Mouse (Mus musculus): Measurements from ENCODE around the gene Ccl4. TPM values are rescaled to one million over a fixed set of nuclear protein-coding genes. Genes with fewer than 3 reads are reported as not detected.

Ccl4 gene
- not detected for total RNA-seq (2022)

DNA sequence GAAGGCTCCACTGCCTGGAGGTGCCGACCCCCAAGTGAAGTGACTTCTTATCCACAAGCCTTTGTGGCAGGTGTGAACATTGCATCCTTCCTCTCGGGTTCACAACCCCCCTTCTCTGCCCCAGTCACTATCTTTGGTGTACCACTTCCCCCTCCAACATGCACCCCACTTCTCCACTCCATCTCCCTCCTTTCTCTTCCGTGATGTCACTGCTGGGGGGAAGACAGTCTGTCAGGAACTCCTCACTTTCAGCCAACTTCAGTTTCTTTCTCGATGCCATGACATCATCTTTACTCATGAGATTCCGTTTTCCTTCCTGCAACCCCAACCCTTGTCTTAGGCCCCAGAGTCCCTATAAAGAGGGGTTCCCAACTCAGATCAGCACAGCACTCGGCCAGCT lies at the start of gene Ccl4:
Ccl4 (plus strand) TSS at position 381 of the 400 bp plus-strand sequence.
- DNase-seq (ENCODE audit: low spot score) = no peak

DNA sequence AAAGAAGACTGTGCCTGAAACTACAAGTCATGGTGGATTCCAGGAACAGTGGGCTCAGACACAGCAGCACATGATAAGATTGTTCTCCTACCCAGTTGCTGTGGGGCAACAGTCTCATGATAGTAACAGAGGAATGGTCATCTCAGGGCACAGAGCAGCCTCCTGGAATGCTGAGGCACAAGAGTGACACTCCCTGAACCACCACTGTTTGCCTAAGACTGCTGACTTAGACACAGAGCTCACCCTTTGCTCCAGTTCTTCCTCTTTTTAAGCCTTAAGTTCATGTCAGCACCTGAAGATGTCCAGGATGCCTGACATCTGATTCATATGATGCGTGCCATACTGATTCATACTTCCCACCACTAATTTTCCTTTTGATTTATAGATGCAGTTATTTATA lies 45.8 kb upstream of the Ccl4 start:
- DNase-seq (ENCODE audit: low spot score) = no peak

DNA sequence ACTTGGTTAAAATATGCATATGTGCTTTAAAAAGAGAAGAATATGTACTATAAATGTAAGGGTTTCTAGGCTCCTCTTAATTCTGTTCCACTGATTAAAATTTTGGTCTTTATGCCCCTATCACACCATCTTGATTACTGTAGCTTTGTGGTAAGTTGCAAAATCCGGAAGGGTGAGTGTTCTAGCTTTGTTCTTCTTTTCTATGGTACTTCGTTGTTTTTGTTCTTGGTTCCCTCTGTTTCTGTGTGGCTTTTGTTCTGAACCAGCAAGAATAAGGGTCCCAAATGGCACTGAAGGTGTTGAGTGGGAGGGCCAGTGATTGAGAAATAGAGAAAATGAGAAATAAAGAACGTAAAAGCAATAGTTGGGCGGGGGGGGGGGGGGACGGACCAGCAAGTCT lies 44.1 kb upstream of the Ccl4 start:
- no peak for DNase-seq (ENCODE audit: low spot score)

DNA sequence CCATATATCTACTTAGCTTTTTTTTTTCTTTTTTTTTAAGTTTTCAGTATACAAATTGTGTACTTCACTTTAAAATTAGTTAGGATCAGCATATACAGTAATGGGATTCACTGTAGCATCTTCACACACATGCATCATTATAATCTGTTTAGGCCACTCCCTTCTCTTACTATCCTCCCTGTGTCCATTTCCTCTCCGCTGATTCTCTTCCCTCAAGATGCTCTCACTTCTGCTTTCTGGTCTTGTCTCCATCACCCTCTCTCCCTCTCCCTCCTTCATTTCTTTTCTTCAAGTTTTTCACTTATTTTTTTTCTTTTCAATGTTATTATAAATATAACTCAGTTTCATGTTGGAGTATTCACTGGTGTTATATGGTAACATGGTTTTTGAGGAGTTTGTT lies 43.3 kb upstream of the Ccl4 start:
- no peak for DNase-seq (ENCODE audit: low spot score)

DNA sequence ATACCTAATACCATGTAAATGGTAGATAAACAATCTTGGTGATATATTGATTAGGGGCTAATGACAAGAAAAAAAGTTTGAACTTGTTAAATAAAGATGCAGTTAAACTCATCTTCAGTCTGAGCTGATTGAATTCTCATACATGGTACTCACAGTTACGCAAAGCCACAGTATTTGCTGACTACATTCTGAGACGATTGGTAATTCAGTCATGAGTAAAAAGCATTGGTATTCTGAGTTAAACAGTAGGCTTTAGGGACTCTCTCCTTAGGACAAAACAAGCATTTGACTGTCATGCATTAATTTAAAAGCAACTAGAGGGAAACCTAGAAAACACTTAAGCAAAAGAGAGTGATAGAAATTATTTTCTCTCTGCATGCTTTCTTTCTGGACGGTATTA lies 38.8 kb upstream of the Ccl4 start:
- no peak for DNase-seq (ENCODE audit: low spot score)

DNA sequence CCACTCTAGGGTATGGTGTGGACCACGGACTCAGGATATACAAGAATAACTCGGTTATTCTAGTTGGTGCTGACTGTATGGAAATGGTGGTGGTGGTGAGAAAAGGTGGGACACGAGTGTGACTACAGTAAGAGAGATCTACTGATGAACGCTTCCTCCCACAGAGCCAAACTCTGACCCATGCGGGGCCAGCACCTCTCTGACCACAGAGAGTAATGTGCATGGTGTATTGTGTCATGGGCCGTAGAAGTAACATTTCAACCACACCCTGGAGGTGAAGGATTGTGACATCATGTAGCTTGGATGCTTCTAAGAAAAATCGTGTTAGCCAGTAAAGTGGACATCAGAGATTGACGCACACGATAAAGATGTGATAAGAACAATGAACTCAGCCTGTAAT lies 33.6 kb upstream of the Ccl4 start:
- DNase-seq (ENCODE audit: low spot score) = no peak

DNA sequence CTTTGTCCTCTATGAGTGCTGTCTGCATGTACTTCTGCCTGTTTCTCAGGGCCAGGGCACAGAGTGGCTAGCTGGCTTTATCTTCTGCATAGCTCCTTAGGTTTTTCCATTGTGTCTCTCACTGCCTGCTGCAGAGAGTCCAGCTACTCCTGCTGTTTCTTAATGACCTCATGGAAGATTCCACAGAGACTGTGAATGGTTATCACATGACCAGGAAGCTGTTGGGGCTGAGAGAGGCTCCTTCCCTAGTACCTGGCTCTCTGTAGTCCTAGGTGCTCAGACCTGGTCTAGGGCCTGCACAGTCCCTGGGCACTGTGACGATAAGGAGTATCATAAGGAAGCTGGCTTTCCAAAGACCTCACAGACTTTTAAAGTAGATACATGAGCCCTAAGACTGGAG lies 31.8 kb upstream of the Ccl4 start:
- no peak for DNase-seq (ENCODE audit: low spot score)

DNA sequence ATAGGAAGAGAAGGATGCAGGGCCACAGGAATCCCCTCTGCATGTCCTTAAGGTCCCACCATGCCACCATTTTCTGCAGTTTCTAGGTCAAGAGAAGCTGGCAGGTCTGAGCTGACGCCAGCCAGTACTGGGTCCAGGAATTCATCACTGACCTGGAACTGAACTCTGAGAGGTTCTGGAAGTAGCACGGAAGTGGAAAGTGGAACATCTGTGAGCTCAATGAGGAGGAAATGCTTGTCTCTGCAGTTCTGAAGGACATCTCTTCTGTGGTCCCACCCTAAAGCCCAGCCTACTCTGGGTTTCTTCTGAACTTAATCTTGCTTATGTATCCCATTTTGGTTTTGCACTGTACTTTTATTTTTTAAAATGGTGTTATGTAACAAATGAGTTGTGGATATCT lies 31.3 kb upstream of the Ccl4 start:
- no peak for DNase-seq (ENCODE audit: low spot score)

DNA sequence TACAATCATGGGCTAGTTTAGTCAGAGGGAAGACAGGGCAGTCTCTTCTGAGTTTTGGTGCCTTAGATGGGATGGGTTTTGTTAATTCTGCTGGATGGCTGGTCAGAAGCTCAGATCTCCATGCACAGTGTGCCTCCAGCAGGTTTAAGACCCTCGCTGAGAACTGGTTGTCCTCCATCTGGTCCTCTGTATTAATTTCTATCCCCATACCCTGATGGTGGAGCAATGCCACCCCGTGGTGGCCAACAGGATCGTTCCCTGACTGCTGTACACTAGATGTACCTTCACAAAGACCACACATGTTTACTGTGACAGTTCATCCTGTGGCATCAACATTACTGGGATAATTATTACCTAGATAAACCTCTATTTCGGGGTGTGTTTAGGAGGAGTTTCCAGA lies 29.6 kb upstream of the Ccl4 start:
- DNase-seq (ENCODE audit: low spot score) = no peak

DNA sequence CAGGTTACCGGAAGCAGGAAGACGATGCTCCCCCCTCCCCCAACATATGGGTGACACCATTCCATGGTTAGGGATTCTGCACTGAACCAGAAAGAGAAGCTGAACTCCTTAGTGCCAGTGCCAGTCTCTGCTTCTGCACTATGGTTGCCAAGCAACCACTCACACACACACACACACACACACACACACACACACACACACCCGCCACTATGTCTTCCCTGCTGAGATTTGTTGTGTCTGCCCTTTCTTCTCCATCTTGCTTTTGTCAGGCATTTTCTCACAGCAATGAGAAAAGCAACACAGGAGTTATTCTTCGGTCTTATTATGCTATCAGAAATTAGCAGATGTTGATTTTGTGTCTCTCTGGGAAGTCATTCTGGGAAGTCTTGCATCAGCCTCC lies 28.0 kb upstream of the Ccl4 start:
- DNase-seq (ENCODE audit: low spot score) = no peak

DNA sequence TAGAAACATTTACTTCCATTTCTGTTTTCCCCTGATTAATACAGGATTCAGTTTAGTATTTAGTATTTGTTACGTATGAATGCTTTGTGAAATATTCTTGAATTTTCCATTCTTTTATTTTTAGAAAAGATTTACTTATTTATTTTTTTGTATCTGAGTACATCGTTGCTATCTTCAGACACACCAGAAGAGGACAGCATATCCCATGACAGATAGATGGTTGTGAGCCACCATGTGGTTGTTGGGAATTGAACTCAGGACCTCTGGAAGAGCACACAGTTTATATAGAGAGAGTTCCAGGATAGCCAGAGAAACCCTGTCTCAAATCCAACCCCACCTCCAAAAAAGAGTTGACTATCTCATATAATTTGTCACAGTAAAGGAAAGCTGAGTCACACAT lies 27.5 kb upstream of the Ccl4 start:
- DNase-seq (ENCODE audit: low spot score) = no peak

DNA sequence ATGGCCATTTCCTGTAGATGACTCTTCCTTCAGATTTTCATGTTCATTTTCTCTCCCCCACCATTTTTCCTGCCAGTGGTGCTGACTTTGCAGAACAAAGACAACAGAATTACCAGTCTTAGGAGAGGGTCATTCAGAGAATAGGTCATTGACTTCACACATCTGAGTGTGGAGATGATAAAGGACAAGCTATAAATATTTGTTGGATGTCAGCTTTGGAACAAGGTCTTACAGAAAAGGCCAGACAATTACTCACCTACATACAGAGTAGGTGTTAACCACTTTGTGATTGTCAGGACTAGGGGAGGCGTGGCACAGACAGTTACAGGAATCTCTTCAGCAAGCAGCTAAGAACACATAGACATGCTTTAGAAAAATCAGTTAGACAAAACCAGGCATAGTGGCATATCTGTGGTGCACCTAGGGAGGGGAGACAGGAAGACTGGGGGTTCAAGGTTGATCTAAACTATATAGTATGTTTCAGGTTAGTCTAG lies 25.6 kb upstream of the Ccl4 start:
- no peak for DNase-seq (ENCODE audit: low spot score)

DNA sequence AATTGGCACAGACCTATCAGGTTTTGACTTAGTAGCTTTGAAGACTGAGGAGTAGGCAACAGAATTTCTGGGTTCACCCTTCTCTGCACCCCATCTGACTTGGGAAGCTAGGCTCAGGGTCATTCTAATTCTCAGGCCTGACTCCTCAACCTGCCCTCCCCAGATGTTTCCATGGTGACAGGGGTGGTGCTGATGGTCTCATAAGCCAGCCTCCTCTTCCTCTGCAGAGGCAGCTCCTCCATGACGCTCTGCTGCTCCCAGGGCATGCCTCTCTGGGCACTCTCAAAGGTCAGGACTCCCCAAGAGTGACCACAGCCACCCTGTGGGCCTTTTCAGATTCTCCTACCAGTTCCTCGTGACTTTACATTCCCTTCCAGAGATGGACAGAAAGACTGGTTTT lies 23.4 kb upstream of the Ccl4 start:
- no peak for DNase-seq (ENCODE audit: low spot score)

DNA sequence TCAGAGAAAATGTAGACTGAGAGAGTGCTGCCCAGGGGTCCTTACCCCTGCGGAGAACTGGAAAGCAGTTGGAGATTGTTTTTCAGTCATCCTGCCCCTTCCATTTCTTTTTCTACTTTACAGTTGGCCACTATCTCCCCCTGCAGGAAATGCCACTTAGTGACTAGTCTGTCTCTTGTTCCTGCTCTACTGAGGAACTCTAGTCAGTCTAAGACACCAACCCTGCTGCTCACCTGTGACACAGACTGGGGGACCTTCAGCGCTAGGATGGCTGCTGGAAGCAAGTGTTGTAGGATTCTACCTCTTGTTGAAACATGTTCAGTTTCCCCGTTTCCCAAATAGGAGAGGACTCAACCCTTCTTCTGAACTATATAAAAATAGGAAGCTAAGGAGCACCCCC lies 22.9 kb upstream of the Ccl4 start:
- DNase-seq (ENCODE audit: low spot score) = no peak

DNA sequence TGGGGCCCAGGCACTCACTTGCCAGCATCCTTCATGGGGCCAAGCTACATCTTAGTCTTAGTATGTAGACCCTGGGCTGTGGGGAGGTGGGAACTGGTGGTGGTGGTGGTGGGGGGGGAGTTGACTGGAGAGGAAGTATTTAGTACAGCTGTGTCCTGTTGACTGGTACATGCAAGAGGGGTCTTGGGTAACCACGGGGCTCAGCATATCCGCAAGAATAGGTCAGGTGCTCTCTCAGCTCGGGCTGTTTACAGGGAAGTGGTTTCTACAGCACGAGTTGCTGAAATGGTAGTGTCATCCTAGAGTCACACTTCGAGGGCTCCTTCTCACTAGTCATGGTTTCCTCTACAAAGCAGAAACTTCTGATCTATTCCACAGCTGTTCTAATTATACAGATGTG lies 22.2 kb upstream of the Ccl4 start:
- no peak for DNase-seq (ENCODE audit: low spot score)

DNA sequence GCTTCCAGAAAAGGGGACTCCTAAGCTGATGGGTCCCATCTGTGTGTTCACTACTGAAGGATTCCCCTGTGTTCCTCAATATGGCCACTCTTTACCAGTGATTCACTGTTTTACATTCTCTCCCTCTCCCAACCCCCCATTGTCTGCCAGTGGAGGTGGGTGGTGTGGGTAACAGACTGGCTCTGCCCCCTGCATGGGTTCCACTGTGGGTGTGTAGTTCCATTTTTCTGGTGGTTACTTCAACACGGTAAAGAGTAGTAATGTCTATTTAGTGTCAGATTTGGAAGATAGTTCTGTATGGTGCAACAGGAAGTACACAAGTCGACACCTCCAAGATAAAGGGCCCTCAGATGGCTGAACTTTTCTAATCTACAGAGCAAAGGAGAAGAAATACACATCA lies 21.2 kb upstream of the Ccl4 start:
- DNase-seq (ENCODE audit: low spot score) = no peak

DNA sequence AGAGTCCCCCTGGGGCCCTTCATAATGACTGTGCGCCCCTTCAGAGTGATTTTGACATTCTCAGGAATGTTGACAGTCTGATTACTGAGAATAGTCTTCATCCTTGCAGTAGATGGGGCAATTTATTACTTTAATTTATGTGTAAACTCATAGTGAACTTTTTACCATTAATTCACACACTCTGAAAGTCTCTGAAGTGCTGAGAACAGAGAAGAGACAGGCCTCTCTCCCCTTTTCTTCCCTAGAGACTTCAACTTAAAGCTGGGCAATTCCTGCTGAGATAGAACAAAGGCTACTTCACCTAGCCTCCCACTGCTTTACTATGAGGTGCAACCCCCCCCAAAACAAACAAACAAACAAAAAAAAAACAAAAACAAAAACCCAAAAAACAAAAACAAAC lies 16.9 kb upstream of the Ccl4 start, which contains the start of gene Rpl9-ps1:
Rpl9-ps1 (minus strand) TSS at position 101 of the 400 bp plus-strand sequence.
- no peak for DNase-seq (ENCODE audit: low spot score)

DNA sequence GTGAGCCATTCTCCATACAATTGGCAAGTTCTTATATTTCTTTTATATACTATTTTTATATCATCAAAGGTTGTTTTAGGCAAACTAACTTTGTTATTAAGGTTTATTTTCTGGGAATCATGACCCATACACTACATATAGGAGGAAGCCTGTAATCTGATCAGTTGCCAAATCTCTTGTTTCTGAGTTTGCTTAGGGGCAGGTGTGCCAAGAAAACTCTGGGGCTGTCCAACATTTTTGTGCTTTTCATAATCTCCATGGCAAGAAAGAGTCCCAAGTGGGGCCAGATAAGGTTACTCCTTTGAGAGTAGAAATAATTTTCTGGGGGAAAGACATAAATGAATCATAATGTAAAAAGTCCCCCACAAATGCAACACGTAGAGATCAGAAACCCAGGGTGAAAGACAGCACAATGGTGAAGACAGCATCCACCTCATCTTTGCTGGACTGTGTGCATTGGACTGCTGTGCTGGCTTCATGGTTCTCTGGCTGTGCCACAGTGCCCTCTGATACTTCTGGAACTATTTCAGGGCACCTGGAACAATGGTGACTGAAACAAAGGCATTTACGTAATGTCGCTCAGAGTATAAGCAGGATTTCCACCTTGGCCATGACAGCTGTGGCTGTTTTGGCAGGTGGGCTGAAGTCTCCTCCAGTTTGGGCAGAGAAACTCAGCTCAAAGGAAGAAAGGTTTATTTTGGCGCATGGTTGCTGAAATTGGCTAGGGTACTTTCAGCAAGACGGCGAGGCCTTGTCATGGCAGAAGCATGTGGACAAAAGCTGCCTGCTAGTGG lies 15.8 kb upstream of the Ccl4 start:
- no peak for DNase-seq (ENCODE audit: low spot score)

DNA sequence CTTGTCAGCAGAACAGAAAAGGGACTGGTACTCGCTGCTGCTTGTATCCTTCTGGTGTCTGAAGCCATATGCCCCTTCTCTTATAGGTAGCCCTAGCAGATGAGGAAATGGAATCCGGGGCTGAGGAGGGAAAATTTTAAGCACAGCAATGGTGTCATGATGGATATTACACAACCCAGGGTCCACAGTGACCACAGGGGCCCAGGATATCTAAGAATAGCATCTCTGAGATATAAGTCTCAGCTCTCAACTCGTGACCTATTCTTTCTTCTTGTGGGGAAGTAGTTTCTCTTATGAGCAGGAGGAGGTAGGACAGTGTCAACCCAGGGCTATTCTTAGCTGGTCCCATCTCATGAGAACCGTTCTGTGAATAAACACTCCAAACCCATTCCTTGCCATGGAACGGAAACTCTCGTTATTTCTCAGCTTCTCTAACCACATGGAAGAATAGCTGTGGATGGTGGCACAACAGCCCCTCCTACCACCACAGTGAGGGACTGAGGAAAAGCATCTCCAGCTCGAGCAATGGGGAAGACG lies 13.0 kb upstream of the Ccl4 start, which contains the start of gene Ccl3:
Ccl3 (minus strand) TSS at position 51 of the 537 bp plus-strand sequence.
- no peak for DNase-seq (ENCODE audit: low spot score)

DNA sequence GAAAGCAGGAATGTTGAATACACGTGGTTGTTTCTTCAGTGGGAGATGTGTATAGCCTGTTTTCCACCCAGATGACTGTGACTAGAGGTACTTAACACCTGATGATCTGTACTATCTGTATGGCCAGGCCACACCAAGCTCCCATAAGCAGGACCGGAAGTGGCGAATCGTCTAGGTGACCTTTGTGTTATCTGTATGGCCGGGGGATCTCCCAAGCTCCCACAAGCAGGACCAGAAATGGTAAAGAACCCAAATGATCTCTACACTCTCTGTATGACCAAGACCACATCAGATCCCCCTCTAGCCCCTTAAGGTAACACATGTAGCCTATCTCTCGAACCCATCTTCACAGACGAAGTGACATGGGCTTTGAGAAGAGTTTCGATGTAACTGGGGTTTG lies 7.8 kb upstream of the Ccl4 start:
- DNase-seq (ENCODE audit: low spot score) = no peak

DNA sequence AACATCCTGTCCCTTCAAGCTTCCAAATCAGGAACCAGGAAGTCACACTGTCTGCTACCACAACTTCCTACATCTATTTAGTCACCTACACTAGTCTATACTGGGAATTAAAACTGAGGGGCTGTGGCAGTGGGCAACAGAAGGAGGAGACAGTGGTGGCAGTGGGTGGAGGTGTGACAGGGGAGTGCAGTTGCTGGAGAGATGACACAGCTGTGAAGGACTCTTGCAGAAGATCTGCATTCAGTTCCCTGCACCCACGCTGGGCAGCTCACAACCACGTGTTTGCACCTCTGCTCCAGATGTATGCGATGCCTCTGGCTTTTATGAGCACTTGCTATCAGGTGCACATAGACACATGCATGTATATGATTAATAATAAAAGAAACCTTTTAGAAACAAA lies 4.9 kb upstream of the Ccl4 start:
- DNase-seq (ENCODE audit: low spot score) = no peak

DNA sequence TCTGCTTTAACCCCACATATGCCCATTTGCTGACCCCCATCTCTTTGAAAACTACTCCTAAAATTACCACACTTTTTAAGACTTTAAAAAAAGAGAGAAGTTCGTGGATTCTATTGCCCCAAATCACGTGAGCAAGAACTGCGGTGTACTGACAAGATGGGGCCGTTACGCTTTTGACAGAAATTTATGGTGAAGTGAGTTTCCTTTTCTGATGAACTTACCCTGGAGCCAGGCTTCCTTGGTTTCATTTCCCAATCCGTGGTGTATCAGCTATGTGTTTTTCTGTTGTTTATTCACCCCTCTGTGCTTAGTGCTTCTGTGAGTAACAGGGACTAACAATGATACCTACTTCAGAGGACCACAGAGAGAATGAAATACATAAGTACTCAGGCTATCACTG lies 3.6 kb upstream of the Ccl4 start:
- no peak for DNase-seq (ENCODE audit: low spot score)

DNA sequence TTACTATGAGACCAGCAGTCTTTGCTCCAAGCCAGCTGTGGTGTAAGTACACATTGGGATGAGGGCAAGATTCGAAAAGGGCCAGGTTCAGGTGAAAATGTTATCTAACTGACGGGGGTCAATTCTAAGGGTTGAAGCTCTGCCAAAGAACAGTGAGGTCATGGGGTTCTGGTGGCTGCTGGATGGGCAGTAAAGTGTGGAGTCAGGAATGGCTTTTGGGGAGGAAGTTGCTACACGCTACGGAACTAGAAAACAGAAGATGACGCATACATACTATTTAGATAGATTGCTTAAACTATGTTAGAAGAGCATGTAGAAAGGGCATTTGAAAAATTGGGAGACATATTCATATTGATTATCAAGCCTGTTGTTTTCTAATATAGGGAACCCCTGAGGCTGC lies 1.1 kb downstream of the Ccl4 start:
- no peak for DNase-seq (ENCODE audit: low spot score)

DNA sequence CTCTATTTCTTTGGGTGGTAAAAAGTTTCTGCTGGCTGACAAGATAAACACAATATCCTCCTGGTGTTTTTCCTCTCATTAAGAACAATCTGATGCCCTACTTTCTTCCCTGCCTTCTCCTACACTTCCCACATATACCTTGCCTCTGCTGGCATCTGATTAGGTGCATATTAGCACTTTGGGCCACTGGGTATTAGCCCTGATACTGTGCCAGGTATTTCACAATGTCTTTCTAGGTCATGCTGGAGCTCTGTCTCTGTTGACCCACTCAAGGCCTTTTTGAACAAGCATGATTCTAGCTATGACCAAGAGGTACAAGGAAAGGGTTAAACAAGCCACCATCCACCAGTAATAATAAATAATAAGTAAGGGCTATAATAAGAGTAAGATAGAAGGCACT lies 9.4 kb downstream of the Ccl4 start:
- DNase-seq (ENCODE audit: low spot score) = no peak
